Mouse (Mus musculus): ENCODE results near the gene Tyrp1.

DNA sequence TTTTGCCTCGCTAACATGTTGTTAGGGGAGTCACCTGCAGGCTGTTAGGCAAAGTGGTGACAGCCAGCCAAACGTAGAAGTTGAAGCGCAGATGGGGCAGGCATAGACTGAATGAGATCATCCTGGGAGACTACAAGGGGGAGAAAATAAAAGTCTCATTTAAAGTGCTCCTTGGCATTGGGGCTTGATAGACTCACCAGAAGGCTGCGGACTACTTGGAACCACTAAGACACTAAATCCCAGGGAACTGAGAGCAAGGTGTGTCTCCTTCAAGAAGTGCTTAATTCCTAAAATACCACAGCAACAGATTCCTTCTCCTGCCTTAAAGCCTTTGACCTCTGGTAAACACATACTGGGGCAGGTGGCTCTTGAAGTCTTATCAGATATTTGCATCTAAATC is 41.1 kb downstream of the Tyrp1 start:
- TF ChIP-seq CTCF (IDR thresholded peaks at IDR 0.05; ENCODE audit: low read depth, low read length) (no peak), TAL1 (conservative IDR thresholded peaks at IDR 0.05; ENCODE audit: low read depth, low read length) (no peak), GATA1 (IDR thresholded peaks at IDR 0.05; ENCODE audit: borderline replicate concordance, low read length) (no peak)

Data from G1E (cell line).